ENCODE assay signal across 8 mouse cellular contexts in the genomic region with DNA sequence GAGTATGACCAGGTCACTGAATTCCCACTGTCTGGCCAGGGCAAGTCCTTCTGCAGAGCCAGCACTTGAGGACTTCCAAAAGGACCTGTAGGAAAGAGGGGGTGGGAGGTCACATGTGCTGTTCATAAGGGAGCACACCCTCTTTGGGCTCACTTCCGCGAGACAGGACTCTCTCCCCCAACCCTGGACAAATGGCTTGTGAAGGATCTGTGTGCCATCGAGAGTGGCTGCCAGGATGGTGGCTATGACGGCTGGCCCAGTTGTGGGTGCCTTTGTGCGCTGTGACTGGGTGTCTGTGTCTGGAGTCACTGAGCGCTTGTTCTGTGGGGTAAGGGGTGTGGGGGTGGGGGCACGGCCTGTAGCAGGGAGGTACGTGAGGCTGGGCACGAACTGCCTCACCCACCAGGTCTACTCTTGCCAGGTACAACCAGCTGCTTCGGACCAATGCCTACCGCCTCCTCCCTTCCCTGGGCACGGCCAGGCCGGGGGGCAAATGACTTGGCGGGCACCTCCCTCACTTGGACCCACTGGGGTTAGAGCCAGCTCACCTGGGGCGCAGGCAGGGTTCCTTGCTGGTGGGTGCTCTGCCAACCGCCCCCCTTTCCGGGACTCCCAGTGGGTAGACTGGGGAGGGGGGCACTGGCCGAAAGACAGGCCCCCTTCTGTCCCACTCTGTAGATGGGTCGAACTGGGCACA. TPM values are rescaled to one million over a fixed set of nuclear protein-coding genes. Genes with fewer than 3 reads are reported as not detected.
A peak's percentile ranks its signal among the peaks of the same experiment; 100 is the strongest.
DNase-seq lines count a peak whose midpoint lies in the region; ATAC-seq and TF ChIP-seq lines count a peak whose summit lies in the region.
"Had no signal": no experiment of that assay in that cellular context is flagged by ENCODE, and none has a peak within 500 bp of the region (broad histone marks: within the 10 kb centered on the region; RNA-seq: fewer than 3 reads in every experiment).

No protein-coding gene starts in this region.

- no peak for ATAC-seq in inflammation-experienced regulatory T-cells, adult 6 months

- no peak for TF ChIP-seq CTCF in kidney, adult 2 months (conservative IDR thresholded peaks at IDR 0.05; ENCODE audit: insufficient read depth, insufficient read length, low read depth, low read length)

- 59% methylated on average over 19 of the region's 19 CpGs for whole genome bisulfite sequencing in forebrain, embryonic 10.5 days
- WGBS in kidney, adult 2 months: 42% methylated on average over 19 of the region's 19 CpGs
- WGBS in midbrain, embryonic 10.5 days: 61% methylated on average over 19 of the region's 19 CpGs

- H3K27ac ChIP-seq in forebrain, embryonic 10.5 days: peak overlapping the region; percentile 98
- H3K27ac ChIP-seq in kidney, adult 2 months (ENCODE audit: insufficient read depth, low read depth, low read length): no peak overlapping the region
- H3K27ac ChIP-seq in midbrain, embryonic 10.5 days (replicated peaks): peak overlapping the region; percentile 98

- H3K27me3 ChIP-seq in forebrain, embryonic 10.5 days (ENCODE audit: poor library complexity, severe bottlenecking): peaks cover 51% of the 10 kb centered on the region
- H3K27me3 ChIP-seq in kidney, adult 2 months (replicated peaks; ENCODE audit: control insufficient read depth, insufficient read depth, low read length): no peaks in the 10 kb centered on the region
- H3K27me3 ChIP-seq in midbrain, embryonic 10.5 days (ENCODE audit: low read depth, poor library complexity, severe bottlenecking): peaks cover 49% of the 10 kb centered on the region

- peak; percentile 32 for DNase-seq in retina, postnatal 1 day
- DNase-seq in retina, embryonic 14.5 days (ENCODE audit: low spot score): no peak
- DNase-seq in forebrain, embryonic 10.5 days (ENCODE audit: extremely low spot score, low spot score): peak; percentile 29
- DNase-seq in kidney, adult 2 months: peak; percentile 61
- no peak for DNase-seq in midbrain, embryonic 10.5 days (ENCODE audit: low spot score)
- DNase-seq in adrenal gland, postnatal 10 days: no peak

- H3K4me3 ChIP-seq in forebrain, embryonic 10.5 days: peak overlapping the region; percentile 58
- H3K4me3 ChIP-seq in kidney, adult 2 months (ENCODE audit: insufficient read depth, low read depth, low read length): no peak overlapping the region
- H3K4me3 ChIP-seq in midbrain, embryonic 10.5 days: peak overlapping the region; percentile 57

- no peaks in the 10 kb centered on the region for H3K9me3 ChIP-seq in forebrain, embryonic 10.5 days
- H3K9me3 ChIP-seq in midbrain, embryonic 10.5 days (replicated peaks): no peaks in the 10 kb centered on the region

- peaks cover 90% of the 10 kb centered on the region for H3K4me1 ChIP-seq in forebrain, embryonic 10.5 days
- H3K4me1 ChIP-seq in kidney, adult 2 months (ENCODE audit: control insufficient read depth, insufficient read depth, low read length): peaks cover 4% of the 10 kb centered on the region; the same call in 1 of the 2 replicates
- H3K4me1 ChIP-seq in midbrain, embryonic 10.5 days: peaks cover 78% of the 10 kb centered on the region

- H3K36me3 ChIP-seq in forebrain, embryonic 10.5 days (replicated peaks): no peaks in the 10 kb centered on the region
- H3K36me3 ChIP-seq in kidney, adult 2 months (ENCODE audit: control insufficient read depth, insufficient read depth, low read length): no peaks in the 10 kb centered on the region
- no peaks in the 10 kb centered on the region for H3K36me3 ChIP-seq in midbrain, embryonic 10.5 days

- no peak for TF ChIP-seq POLR2A in kidney, adult 2 months (IDR thresholded peaks at IDR 0.05; ENCODE audit: low read depth, low read length)

RNA-seq across cellular contexts. Expression of a gene that starts 0.5 kb away (rescaled TPM):
- polyA plus RNA-seq in forebrain, embryonic 10.5 days (2016; fragmentation: Nextera tagmentation; extraction: Ambion mirVana): 0.79 TPM in 1 of 2 replicates, not detected in the other
- polyA plus RNA-seq in kidney, adult 2 months (2012; rRNA removed): not detected in 2 replicates
- 0.48 and 0.58 TPM in 2 replicates for polyA plus RNA-seq in midbrain, embryonic 10.5 days (2016; fragmentation: Nextera tagmentation; extraction: Ambion mirVana)
- not detected for polyA plus RNA-seq in inflammation-experienced regulatory T-cells, adult 6 months (2017; shearing (Covaris generic))
- total RNA-seq in adrenal gland, postnatal 10 days (2021): not detected
- total RNA-seq: left cerebral cortex, postnatal 10 days had no signal

RNA-seq across cellular contexts. Expression of a gene that starts 46.5 kb away (rescaled TPM):
- polyA plus RNA-seq in forebrain, embryonic 10.5 days (2016; fragmentation: Nextera tagmentation; extraction: Ambion mirVana): 46.9 and 49.0 TPM in 2 replicates
- 77.9 and 90.1 TPM in 2 replicates for polyA plus RNA-seq in kidney, adult 2 months (2012; rRNA removed)
- 60.5 and 82.0 TPM in 2 replicates for polyA plus RNA-seq in midbrain, embryonic 10.5 days (2016; fragmentation: Nextera tagmentation; extraction: Ambion mirVana)
- polyA plus RNA-seq in inflammation-experienced regulatory T-cells, adult 6 months (2017; shearing (Covaris generic)): 1 to 10 TPM; 2.0 to 2.7 (median 2.4) TPM
- 10 to 100 TPM; 44.9 to 56.8 TPM for total RNA-seq in adrenal gland, postnatal 10 days (2021)

RNA-seq across cellular contexts. Expression of a gene that starts 47.1 kb away (rescaled TPM):
- 142 and 151 TPM in 2 replicates for polyA plus RNA-seq in forebrain, embryonic 10.5 days (2016; fragmentation: Nextera tagmentation; extraction: Ambion mirVana)
- polyA plus RNA-seq in kidney, adult 2 months (2012; rRNA removed): 168 and 199 TPM in 2 replicates
- 148 and 155 TPM in 2 replicates for polyA plus RNA-seq in midbrain, embryonic 10.5 days (2016; fragmentation: Nextera tagmentation; extraction: Ambion mirVana)
- polyA plus RNA-seq in inflammation-experienced regulatory T-cells, adult 6 months (2017; shearing (Covaris generic)): 10 to 100 TPM; 74.5 to 88.1 (median 87.7) TPM
- 100 to 1,000 TPM; 131 to 137 TPM for total RNA-seq in adrenal gland, postnatal 10 days (2021)

Comparison
In these comparisons a context has a peak if more than half of its experiments do, and no peak if none do; other contexts are left out.
1. DNase-seq: peak in retina, postnatal 1 day (single experiment), forebrain, embryonic 10.5 days (single experiment) and kidney, adult 2 months (single experiment); none in retina, embryonic 14.5 days (single experiment), midbrain, embryonic 10.5 days (single experiment) and adrenal gland, postnatal 10 days (single experiment).
2. RNA of a gene that starts 46.5 kb away (polyA plus RNA-seq): 77.9 to 90.1 TPM in kidney, adult 2 months, 60.5 to 82.0 TPM in midbrain, embryonic 10.5 days and 46.9 to 49.0 TPM in forebrain, embryonic 10.5 days; 2.0 to 2.7 TPM in inflammation-experienced regulatory T-cells, adult 6 months; every median in the first group is over 10 times any median in the second.